Mouse (Mus musculus) kidney, adult 2 months (tissue): Measurements from ENCODE around the gene Taok2.

ENCODE experiments used
- CTCF ChIP-seq: fragments of 200-500 bp; conservative IDR thresholded peaks from 2 replicates; pipeline ENCODE4 v1.5.1; 2011; ENCODE audit warnings: low read depth, mild to moderate bottlenecking, control low read depth, low read length, moderate library complexity, mixed read lengths; ENCODE audit not compliant: insufficient read depth, insufficient read length
- POLR2A ChIP-seq: fragments of 200-500 bp; IDR thresholded peaks from one replicate; pipeline ENCODE4 v1.6.1; 2011; ENCODE audit warnings: low read depth, low read length, control low read depth

GRCm38 (mm10) chr7:126855641-126856040, 28.9 kb downstream of the Taok2 start:
- TF ChIP-seq POLR2A, result no peak
- TF ChIP-seq CTCF, result no peak
